Mouse (Mus musculus): ENCODE data around the gene Gpr26.
A peak's percentile ranks its signal among the peaks of the same experiment; 100 is the strongest.

The Gpr26 gene

GRCm38 (mm10) chr7:131966023-131966915 lies at the start of gene Gpr26:
Gene Gpr26, plus strand, starts transcription at chr7:131966460.
- DNase-seq, result peak; percentile 53

- DNase-seq, result no peak
Observed at GRCm38 (mm10) chr7:131917384-131917783, 48.9 kb upstream of the Gpr26 start.

- no peak for DNase-seq
Observed at GRCm38 (mm10) chr7:131927288-131928050, 38.8 kb upstream of the Gpr26 start.

GRCm38 (mm10) chr7:131937611-131938010 lies 28.6 kb upstream of the Gpr26 start:
- no peak for DNase-seq

- no peak for DNase-seq
Observed at GRCm38 (mm10) chr7:131951131-131951530, 15.1 kb upstream of the Gpr26 start.

- no peak for DNase-seq
Observed at GRCm38 (mm10) chr7:131953402-131953801, 12.9 kb upstream of the Gpr26 start.

GRCm38 (mm10) chr7:131958705-131959104 lies 7.6 kb upstream of the Gpr26 start:
- DNase-seq, result no peak

- no peak for DNase-seq
Observed at GRCm38 (mm10) chr7:131960551-131960950, 5.7 kb upstream of the Gpr26 start.

GRCm38 (mm10) chr7:131966916-131967494 lies 745 bp downstream of the Gpr26 start:
- peak; percentile 29 for DNase-seq

GRCm38 (mm10) chr7:131970255-131970654 lies 4.0 kb downstream of the Gpr26 start:
- DNase-seq, result peak; percentile 31

GRCm38 (mm10) chr7:131975867-131976266 lies 9.6 kb downstream of the Gpr26 start:
- DNase-seq, result no peak

- no peak for DNase-seq
Observed at GRCm38 (mm10) chr7:131978609-131979008, 12.3 kb downstream of the Gpr26 start.

- no peak for DNase-seq
Observed at GRCm38 (mm10) chr7:131989056-131989455, 22.8 kb downstream of the Gpr26 start.

- no peak for DNase-seq
Observed at GRCm38 (mm10) chr7:131992226-131992625, 26.0 kb downstream of the Gpr26 start.

GRCm38 (mm10) chr7:131992873-131993272 lies 26.6 kb downstream of the Gpr26 start:
- no peak for DNase-seq

- peak; percentile 44 for DNase-seq
Observed at GRCm38 (mm10) chr7:132005996-132006696, 39.9 kb downstream of the Gpr26 start.

- DNase-seq, result no peak
Observed at GRCm38 (mm10) chr7:132009002-132009401, 42.7 kb downstream of the Gpr26 start.

- DNase-seq, result peak; percentile 52
Observed at GRCm38 (mm10) chr7:132012969-132013679, 46.9 kb downstream of the Gpr26 start.

GRCm38 (mm10) chr7:132013970-132014369 lies 47.7 kb downstream of the Gpr26 start:
- no peak for DNase-seq

GRCm38 (mm10) chr7:132015193-132015592 lies 48.9 kb downstream of the Gpr26 start:
- DNase-seq, result no peak

- DNase-seq, result no peak
Observed at GRCm38 (mm10) chr7:132015933-132016332, 49.7 kb downstream of the Gpr26 start.

- DNase-seq, result no peak
Observed at GRCm38 (mm10) chr7:132025591-132025990, 59.3 kb downstream of the Gpr26 start.

All from layer of hippocampus, adult 9-11 months (tissue).